Mouse (Mus musculus): Measurements from ENCODE around the gene Ubc.
"Not testable (repeated sequence)": the region's sequence is repeated elsewhere in the genome, so short reads cannot be mapped to it uniquely, and the experiment has no call there.

Ubc gene

DNA sequence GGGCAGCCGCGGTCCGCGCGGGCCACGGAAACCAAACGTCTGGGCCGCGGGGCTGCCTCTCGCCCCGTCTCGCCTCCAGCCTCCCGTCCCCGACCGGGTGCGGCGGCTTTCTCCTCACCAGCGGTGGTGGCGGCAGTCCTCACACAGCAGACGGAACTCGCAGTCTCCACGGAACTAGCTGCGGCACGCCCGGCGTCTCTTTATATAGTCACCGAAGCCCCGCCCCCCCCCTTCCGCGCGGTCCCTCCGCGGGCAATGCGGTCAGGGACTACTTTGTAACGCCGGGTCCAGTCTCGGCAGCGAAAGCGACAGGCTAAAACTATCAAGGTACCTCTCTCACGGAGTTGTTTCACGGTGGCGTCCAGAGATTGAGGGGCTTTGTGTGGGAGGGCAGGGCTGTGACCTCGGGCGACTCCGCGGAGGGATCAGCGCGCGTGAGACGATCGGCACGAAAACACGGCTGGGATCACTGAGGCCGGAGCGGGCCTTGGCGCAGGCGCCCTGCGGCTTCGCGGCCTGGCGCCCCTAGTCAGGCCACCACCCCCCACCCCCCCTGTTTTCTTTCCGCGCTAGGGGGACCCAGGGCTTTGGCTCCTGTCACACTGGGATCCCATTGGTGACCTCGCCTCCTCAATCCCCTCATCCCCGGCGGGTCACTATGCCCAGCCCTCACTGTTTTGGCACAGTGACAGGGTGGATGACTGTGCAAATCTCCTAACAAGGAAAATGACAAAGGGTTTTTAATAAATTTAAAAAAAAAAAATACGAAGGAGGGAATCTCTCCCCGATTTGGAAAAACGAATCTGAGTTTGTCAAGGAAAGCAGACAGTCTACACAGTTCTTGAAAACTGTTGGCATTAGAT, at the start of gene Ubc:
Gene Ubc (minus strand): TSS at position 624 of the 863 bp plus-strand sequence.
- peak; percentile 99 for DNase-seq

GRCm38 (mm10) chr5:125434347-125434746, 44.3 kb upstream of the Ubc start:
- not testable (repeated sequence) for DNase-seq

DNA sequence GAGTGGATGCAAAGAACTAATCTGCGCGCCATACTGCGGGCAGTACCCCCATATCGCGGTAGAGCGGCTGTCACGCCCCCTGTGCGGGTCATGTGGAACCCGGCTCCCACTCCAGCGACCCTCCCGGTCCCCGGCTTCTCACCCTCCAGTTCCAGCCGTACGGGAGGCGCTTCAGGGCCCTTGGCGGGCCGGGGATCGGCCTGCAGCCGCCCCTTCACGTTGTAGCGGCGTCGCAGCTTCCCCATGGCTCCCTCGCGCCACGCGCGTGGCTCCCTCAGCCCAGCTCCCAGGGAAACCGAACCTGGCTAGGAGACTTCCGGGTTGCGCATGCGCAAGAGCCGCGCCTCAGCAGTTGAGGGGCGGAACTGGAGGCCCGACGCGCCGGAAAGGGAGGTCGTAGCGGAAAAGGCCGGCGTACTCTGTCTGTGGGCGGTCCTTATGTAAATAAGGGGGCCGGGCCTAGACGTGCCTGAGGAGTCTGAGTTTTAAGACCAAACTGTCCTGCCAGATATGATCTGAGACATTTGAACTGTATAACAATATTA, 43.9 kb upstream of the Ubc start, which contains the start of gene Dhx37:
Gene Dhx37 (minus strand): TSS at position 329 of the 545 bp plus-strand sequence.
- DNase-seq: peak; percentile 99

- DNase-seq: not testable (repeated sequence)
These were observed 42.3 kb upstream of the Ubc start for GRCm38 (mm10) chr5:125432324-125432723.

- peak; percentile 92 for DNase-seq
These were observed 36.3 kb upstream of the Ubc start for GRCm38 (mm10) chr5:125426343-125426742.

DNA sequence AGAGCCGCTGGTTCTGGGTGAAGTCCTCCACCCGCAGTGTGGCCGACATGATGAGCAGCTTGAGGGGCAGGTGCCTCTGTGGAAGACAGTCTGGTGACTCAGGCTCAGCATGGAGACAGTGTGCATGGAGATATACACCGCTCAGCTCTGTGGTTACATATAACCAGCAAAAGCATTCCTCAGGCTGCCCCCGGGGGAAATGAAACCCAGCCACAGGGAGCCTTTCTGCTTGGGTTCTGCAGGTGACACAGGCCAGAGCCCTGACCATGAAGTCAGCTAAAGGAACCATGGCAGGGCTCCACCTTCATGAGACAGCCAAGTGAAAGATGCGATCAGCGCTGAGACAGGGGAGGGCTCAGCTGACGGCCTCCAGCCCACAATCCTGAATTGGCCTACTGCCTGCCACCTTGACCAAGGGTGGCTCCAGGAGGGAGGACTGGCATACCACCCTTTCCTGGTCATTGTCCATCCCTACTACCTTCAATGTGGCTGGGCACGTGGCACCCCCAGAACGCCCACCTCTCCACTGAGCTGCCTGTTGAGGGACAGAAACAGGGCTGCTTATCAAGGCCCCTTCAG, 35.8 kb upstream of the Ubc start:
- peak; percentile 90 for DNase-seq

GRCm38 (mm10) chr5:125419124-125419523, 29.1 kb upstream of the Ubc start:
- DNase-seq: no peak

- no peak for DNase-seq
These were observed 28.6 kb upstream of the Ubc start for GRCm38 (mm10) chr5:125418636-125419035.

GRCm38 (mm10) chr5:125416183-125416582, 26.2 kb upstream of the Ubc start:
- DNase-seq: peak; percentile 91

GRCm38 (mm10) chr5:125413763-125414162, 23.8 kb upstream of the Ubc start:
- DNase-seq: peak; percentile 95

- DNase-seq: not testable (repeated sequence)
These were observed 22.5 kb upstream of the Ubc start for GRCm38 (mm10) chr5:125412536-125412935.

DNA sequence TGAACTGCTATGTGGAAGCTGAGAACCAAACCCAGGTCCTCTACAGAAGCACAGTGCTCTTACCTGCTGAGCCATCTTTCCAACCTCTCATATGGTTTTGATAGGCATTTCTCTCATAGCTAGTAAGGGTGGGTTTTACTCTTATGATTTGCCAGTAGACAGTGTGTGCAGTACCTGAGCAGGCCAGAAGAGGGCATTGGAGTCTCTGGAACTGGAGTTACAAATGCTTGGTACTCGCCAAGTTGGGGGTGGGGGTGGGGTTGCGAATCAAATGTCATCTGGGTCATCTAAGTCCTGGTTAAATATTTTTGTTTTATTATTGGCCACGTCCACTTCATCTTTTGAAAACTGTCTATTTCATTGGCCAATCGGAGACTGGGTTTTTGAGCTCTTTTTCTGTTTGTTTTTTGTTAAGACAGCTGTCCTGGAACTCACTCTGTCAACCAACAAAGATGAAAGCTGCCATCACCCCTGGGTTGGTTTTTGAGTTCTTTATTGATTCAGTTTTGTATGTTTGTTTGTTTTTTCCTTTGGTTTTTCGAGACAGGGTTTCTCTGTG, 22.0 kb upstream of the Ubc start:
- peak; percentile 93 for DNase-seq

GRCm38 (mm10) chr5:125409348-125410090, 19.5 kb upstream of the Ubc start:
- DNase-seq: peak; percentile 90

- DNase-seq: peak; percentile 95
These were observed 18.8 kb upstream of the Ubc start for GRCm38 (mm10) chr5:125408842-125409241.

DNA sequence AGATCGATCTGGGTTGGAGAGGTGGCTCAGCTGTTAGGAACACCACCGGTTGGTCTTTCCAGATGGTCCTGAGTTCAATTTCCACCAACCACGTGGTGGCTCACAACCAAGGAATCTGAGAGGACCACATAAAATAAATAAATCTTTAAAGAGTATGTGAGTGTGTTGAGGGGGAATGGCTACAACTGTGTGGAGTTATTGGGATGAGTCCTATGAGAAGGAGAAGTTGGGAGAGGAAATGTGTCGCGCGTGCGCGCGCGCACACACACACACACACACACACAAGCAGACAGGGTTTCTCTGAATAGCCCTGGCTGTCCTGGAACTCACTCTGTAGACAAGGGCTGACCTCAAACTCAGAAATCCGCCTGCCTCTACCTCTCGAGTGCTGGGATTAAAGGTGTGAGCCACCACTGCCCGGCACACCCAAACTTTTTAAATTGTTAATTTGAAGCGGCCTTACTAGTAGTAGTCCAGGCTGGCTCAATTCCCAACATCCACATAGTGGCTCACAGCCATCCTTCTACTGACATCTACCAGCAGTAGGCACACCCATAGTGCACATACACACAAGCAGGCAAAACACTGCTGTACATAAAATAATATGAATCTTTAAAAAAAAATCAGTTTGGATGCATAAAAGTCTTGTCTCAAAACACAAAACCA, 18.0 kb upstream of the Ubc start:
- DNase-seq: peak; percentile 92

- DNase-seq: peak; percentile 89
These were observed 17.2 kb upstream of the Ubc start for GRCm38 (mm10) chr5:125407020-125407830.

DNA sequence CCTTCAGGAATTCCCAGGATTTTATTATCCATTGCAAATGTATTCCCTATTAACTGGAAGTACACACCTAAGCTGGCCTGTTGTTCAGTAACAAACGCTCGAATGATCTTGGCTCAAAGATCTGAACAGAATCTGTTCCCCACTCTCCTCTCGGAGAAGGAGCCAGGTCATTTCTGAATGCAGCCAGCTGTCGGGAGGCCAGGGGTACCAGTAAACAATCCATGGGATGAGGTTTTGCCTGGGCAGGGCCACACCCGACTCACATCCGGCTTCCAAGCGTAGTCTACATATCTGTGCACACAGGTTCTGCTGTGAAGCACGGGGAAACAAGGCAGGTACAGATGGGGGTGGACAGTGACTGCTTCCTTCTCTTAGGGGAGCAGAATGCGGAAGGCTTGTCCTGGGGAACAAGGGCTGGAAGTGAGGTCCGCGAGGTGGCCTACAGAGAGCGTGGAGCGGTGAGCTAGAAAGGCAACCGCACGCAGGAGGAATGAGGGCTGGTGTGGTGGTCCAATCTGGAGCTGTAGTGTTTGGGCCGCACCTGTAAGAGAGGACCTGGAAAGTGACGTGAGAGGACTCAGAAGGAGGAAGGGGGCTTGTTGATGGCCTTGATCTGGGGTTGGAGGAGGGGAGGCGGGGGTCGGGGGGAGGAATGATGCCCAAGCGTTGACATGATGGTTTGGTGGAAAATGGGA, 16.5 kb upstream of the Ubc start:
- peak; percentile 98 for DNase-seq

- peak; percentile 96 for DNase-seq
These were observed 15.7 kb upstream of the Ubc start for GRCm38 (mm10) chr5:125405546-125406248.

DNA sequence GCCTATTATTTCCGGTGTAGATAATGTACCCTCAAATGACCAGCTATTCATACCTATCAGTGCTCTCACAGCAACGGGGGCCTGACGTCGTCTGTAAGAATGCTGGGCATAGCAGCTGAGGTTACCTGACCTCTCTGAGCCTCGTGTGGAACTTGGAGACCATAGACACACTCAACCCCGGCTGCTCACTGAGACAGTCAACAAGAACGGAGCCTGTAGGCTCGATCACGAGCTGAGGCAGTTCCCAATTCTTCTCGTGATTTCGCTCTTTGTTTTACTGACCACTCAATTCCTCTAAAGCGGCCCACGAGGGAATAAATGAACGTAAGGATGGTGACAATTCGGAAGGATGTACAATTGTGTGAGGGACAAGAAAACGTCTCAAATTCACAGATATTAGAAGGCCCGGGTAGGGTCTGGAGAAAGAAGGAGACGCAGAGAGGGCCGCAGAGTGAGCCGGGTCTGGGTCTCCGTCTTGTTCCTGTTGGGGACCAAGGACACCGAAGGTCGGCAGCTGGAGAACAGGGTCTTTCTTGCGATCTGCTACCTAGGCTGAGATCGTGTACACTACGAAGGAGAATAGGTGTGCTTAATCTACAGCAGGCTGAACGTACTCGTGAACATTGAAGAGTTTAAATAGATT, 15.0 kb upstream of the Ubc start:
- peak; percentile 96 for DNase-seq

DNA sequence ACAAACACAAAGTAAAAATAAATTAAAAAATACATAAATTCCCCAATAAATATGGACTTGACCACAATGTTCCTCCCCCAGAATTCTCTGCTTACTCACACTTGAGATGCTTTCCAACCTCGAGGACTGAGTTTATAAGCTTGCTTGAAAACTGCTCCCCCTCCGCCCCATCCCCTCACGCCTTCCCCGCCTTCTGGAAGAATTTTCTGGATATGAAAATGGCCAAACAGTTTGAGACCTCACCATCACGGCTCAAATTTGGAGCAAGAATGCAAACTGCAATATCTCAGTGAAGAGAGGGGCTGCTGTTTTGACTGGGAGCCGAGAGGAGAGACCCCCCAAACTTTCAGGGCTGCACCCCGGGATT, 14.5 kb upstream of the Ubc start:
- no peak for DNase-seq

Measured in heart, adult 11 months (tissue).